Mouse (Mus musculus): ENCODE data around the gene Elmod2. TPM values are rescaled to one million over a fixed set of nuclear protein-coding genes. Genes with fewer than 3 reads are reported as not detected.
"Not testable (repeated sequence)": the region's sequence is repeated elsewhere in the genome, so short reads cannot be mapped to it uniquely, and the experiment has no call there.

Elmod2 gene
- polyA plus RNA-seq, 1 experiment, result 4.1 TPM

DNA sequence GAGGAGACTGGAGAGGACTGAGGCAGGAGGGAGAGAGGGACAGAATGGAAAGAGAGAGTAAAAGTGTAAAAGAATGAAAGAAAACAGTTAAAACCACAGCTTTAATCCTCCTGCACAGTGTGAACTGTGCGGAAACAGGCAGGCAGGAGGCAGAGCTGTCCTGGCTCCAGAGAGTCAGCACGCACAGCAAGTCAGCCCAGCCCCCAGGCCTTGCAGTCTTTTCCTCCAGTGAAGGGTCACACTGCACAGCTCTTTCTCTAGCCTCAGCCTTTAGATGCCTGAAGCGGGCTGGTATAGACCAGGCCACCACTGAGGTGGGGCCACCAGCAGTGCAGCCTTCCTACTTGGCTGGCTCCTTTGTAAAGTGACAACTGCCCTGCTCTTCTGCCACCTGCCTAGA lies 11.7 kb downstream of the Elmod2 start:
- TF ChIP-seq CTCF (conservative IDR thresholded peaks at IDR 0.05; ENCODE audit: insufficient read depth, insufficient read length, low read depth, low read length), result no peak
- no peak for TF ChIP-seq POLR2A (IDR thresholded peaks at IDR 0.05; ENCODE audit: low read depth, low read length)
- DNase-seq, result no peak
- no peaks in the 10 kb centered on the region for H3K4me1 ChIP-seq (ENCODE audit: control insufficient read depth, insufficient read depth, low read length)
- H3K36me3 ChIP-seq (ENCODE audit: control insufficient read depth, insufficient read depth, low read length), result no peaks in the 10 kb centered on the region; the same call in 1 of the 2 replicates
- no peak overlapping the region for H3K27ac ChIP-seq (ENCODE audit: insufficient read depth, low read depth, low read length)
- H3K4me3 ChIP-seq (ENCODE audit: insufficient read depth, low read depth, low read length), result no peak overlapping the region
- H3K27me3 ChIP-seq (replicated peaks; ENCODE audit: control insufficient read depth, insufficient read depth, low read length), result no peaks in the 10 kb centered on the region
- 95% methylated on average over 3 of the region's 3 CpGs for WGBS

DNA sequence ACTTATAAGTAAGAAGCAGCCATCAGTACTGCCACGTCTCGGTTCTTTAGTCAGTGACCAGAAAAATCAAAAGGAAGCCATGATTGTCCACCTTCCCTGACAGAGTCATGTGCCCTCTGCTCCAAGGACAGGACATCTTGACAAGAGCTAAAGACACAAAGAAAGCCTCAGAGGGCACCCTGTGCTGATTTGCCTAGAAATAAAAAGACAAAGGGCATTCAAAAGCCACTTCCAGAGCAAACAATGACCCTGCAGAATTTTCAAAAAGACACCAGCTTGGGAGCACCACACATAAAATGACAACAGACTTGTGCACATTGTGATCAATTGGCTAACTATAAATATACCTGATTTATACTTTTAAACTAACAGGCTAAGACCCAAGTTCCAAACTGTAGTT lies 16.6 kb downstream of the Elmod2 start:
- 94% methylated on average over 2 of the region's 2 CpGs for WGBS
- DNase-seq, result no peak
- Histone ChIP-seq H3K4me3 (ENCODE audit: insufficient read depth, low read depth, low read length) (no peak overlapping the region), H3K36me3 (ENCODE audit: control insufficient read depth, insufficient read depth, low read length) (no peaks in the 10 kb centered on the region; the same call in 1 of the 2 replicates), H3K4me1 (ENCODE audit: control insufficient read depth, insufficient read depth, low read length) (no peaks in the 10 kb centered on the region), H3K27ac (ENCODE audit: insufficient read depth, low read depth, low read length) (no peak overlapping the region), H3K27me3 (replicated peaks; ENCODE audit: control insufficient read depth, insufficient read depth, low read length) (no peaks in the 10 kb centered on the region)
- TF ChIP-seq POLR2A (IDR thresholded peaks at IDR 0.05; ENCODE audit: low read depth, low read length) (no peak), CTCF (conservative IDR thresholded peaks at IDR 0.05; ENCODE audit: insufficient read depth, insufficient read length, low read depth, low read length) (no peak)

DNA sequence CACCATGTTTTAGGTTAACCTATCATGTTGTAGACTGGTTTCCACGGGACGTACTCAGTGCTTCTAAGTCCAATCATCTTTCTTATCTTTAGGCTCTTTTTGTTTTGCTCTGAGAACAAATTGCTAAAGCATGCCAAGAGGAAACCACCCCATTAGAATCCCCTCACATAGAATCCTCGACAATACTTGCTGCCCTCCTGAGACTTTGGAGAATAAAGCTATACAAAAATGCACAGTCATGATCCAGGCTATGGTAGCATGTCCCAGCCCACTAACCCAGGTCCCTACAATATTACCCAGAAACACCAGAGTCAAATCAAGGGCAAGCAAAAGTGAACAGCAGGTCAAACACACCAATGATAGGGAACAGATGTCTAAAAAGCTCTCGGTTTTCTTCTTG lies 17.2 kb downstream of the Elmod2 start:
- H3K4me3 ChIP-seq (ENCODE audit: insufficient read depth, low read depth, low read length); DNase-seq; H3K27me3 ChIP-seq (replicated peaks; ENCODE audit: control insufficient read depth, insufficient read depth, low read length); H3K27ac ChIP-seq (ENCODE audit: insufficient read depth, low read depth, low read length); H3K4me1 ChIP-seq (ENCODE audit: control insufficient read depth, insufficient read depth, low read length); H3K36me3 ChIP-seq (ENCODE audit: control insufficient read depth, insufficient read depth, low read length): not testable (repeated sequence)
- 84% methylated on average over 4 of the region's 4 CpGs for WGBS

DNA sequence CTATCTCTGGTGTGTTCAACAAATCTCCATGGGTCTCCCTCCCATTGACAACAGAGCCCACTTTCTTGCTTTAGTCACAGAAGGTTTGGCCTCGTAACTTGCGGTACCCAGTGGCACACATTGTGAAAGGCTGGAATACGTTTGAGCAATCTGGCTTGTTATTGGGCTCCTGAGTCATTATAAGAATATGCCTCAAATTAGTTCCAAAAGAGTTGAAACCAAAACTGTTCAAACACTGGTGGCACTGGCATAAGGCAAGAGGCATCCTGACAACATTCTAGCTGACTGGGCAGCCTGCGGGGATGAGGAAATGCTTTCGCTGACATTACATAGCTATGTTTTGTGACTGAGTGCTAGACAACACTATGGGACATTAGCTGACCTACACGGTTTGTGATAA lies 22.4 kb downstream of the Elmod2 start:
- Histone ChIP-seq H3K4me3 (ENCODE audit: insufficient read depth, low read depth, low read length) (no peak overlapping the region), H3K27ac (ENCODE audit: insufficient read depth, low read depth, low read length) (no peak overlapping the region), H3K27me3 (replicated peaks; ENCODE audit: control insufficient read depth, insufficient read depth, low read length) (no peaks in the 10 kb centered on the region), H3K4me1 (ENCODE audit: control insufficient read depth, insufficient read depth, low read length) (no peaks in the 10 kb centered on the region), H3K36me3 (ENCODE audit: control insufficient read depth, insufficient read depth, low read length) (no peaks in the 10 kb centered on the region)
- TF ChIP-seq CTCF (conservative IDR thresholded peaks at IDR 0.05; ENCODE audit: insufficient read depth, insufficient read length, low read depth, low read length) (no peak), POLR2A (IDR thresholded peaks at IDR 0.05; ENCODE audit: low read depth, low read length) (no peak)
- no peak for DNase-seq
- 90% methylated on average over 6 of the region's 6 CpGs for WGBS

DNA sequence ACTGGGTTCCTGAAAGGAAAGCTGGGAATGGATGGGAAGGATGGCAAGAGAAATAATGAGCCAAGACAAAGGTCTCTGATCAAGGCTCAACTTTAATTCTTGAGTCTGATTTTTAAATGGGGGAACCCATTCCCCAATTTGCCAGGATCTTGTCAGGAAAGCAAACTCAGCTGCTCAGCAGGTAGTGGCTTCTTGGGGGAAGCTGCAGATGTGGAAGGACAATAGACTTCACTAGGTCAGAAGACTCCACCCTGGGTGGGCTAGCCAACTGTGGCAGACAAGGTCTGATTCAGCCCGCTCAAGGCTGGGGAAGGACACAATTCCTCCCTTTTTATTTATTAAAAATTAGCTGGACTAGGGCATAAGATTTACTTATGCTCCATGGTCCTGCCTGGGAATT lies 27.3 kb downstream of the Elmod2 start:
- H3K4me3 ChIP-seq (ENCODE audit: insufficient read depth, low read depth, low read length), result no peak overlapping the region
- 96% methylated on average over 1 of the region's 1 CpGs for WGBS
- no peak overlapping the region for H3K27ac ChIP-seq (ENCODE audit: insufficient read depth, low read depth, low read length)
- no peaks in the 10 kb centered on the region for H3K4me1 ChIP-seq (ENCODE audit: control insufficient read depth, insufficient read depth, low read length)
- DNase-seq, result no peak
- no peaks in the 10 kb centered on the region for H3K27me3 ChIP-seq (replicated peaks; ENCODE audit: control insufficient read depth, insufficient read depth, low read length)
- no peaks in the 10 kb centered on the region for H3K36me3 ChIP-seq (ENCODE audit: control insufficient read depth, insufficient read depth, low read length)
- TF ChIP-seq POLR2A (IDR thresholded peaks at IDR 0.05; ENCODE audit: low read depth, low read length) (no peak), CTCF (conservative IDR thresholded peaks at IDR 0.05; ENCODE audit: insufficient read depth, insufficient read length, low read depth, low read length) (no peak)

DNA sequence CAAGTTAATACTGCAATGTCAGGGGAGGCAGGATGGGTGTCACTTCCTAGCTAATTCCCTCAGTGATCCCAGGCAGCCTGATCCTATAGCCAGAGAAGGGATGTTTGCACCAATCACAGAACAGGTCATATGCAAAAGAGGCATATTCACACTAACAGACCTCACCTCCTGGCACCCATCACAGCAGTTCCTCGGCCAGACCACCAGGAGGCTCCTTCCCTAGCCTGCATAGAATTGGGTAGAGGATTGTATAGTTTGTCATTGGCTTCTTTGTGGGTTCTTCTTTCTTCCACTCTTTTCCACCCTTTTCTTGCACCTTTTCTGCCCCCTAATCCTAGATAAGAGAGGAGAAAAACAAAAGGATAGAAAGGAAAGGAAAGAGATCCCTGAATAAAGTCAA lies 32.2 kb downstream of the Elmod2 start:
- Histone ChIP-seq H3K27ac (ENCODE audit: insufficient read depth, low read depth, low read length) (no peak overlapping the region), H3K4me1 (ENCODE audit: control insufficient read depth, insufficient read depth, low read length) (no peaks in the 10 kb centered on the region), H3K4me3 (ENCODE audit: insufficient read depth, low read depth, low read length) (no peak overlapping the region), H3K27me3 (replicated peaks; ENCODE audit: control insufficient read depth, insufficient read depth, low read length) (no peaks in the 10 kb centered on the region), H3K36me3 (ENCODE audit: control insufficient read depth, insufficient read depth, low read length) (no peaks in the 10 kb centered on the region)
- 89% methylated on average over 1 of the region's 1 CpGs for WGBS
- TF ChIP-seq POLR2A (IDR thresholded peaks at IDR 0.05; ENCODE audit: low read depth, low read length), result no peak
- peak; percentile 57 for TF ChIP-seq CTCF (conservative IDR thresholded peaks at IDR 0.05; ENCODE audit: insufficient read depth, insufficient read length, low read depth, low read length)
- DNase-seq, result peak; percentile 7

DNA sequence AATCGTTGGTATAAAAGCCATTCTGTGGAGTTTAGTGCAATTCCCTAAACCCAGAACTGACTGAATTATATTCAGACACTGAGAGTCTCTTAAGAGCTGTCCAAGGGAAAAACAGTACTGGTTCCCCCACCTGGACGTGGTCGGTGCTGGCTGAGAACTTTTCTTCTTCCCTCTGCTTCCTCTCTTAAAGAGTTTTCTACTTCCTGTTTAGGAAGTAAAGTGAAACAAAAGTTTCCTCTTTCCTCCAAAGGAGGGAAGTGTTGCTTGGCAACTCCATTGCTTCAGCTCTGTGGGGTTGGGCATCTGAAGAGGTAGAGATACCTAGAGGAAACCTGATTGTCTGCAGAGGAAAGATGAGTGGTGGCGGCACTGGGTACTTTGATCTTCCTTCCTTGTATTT lies 34.9 kb downstream of the Elmod2 start:
- Histone ChIP-seq H3K36me3 (ENCODE audit: control insufficient read depth, insufficient read depth, low read length) (no peaks in the 10 kb centered on the region), H3K27me3 (replicated peaks; ENCODE audit: control insufficient read depth, insufficient read depth, low read length) (no peaks in the 10 kb centered on the region; the same call in 1 of the 2 replicates), H3K27ac (ENCODE audit: insufficient read depth, low read depth, low read length) (no peak overlapping the region), H3K4me3 (ENCODE audit: insufficient read depth, low read depth, low read length) (no peak overlapping the region), H3K4me1 (ENCODE audit: control insufficient read depth, insufficient read depth, low read length) (no peaks in the 10 kb centered on the region)
- WGBS, result 47% methylated on average over 4 of the region's 4 CpGs
- DNase-seq, result no peak
- TF ChIP-seq CTCF (conservative IDR thresholded peaks at IDR 0.05; ENCODE audit: insufficient read depth, insufficient read length, low read depth, low read length) (no peak), POLR2A (IDR thresholded peaks at IDR 0.05; ENCODE audit: low read depth, low read length) (no peak)

DNA sequence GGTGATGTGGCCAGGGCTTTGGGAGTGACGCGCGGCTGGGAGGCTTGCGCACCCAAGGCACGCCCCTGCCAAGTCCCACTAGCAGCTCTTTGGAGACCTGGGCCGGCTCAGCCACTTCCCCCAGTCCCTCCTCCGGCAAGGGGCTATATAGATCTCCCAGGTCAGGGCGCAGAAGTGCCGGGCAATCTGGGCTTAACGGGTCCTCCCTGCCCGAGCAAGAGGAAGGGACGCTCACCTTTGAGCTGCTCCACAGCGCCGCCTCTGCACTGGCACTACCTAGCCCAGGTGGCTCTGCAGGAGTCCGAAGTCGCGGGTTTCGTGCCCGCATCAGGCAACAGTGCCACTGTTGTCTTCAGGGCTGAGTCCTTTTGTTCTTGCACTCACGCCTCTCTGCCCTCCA lies 42.1 kb downstream of the Elmod2 start, which contains the start of gene Ucp1:
Gene Ucp1, plus strand, starts transcription at position 177 of the 400 bp plus-strand sequence.
- H3K4me3 ChIP-seq (ENCODE audit: insufficient read depth, low read depth, low read length), result no peak within 1 kb of the TSS
- TF ChIP-seq POLR2A (IDR thresholded peaks at IDR 0.05; ENCODE audit: low read depth, low read length), result no peak
- no peak for TF ChIP-seq CTCF (conservative IDR thresholded peaks at IDR 0.05; ENCODE audit: insufficient read depth, insufficient read length, low read depth, low read length)
- H3K36me3 ChIP-seq (ENCODE audit: control insufficient read depth, insufficient read depth, low read length), result no peaks in the 10 kb centered on the region
- no peaks in the 10 kb centered on the region; the same call in 1 of the 2 replicates for H3K27me3 ChIP-seq (replicated peaks; ENCODE audit: control insufficient read depth, insufficient read depth, low read length)
- no peak for DNase-seq
- 3% methylated on average over 20 of the region's 20 CpGs for WGBS
- H3K4me1 ChIP-seq (ENCODE audit: control insufficient read depth, insufficient read depth, low read length), result no peaks in the 10 kb centered on the region
- H3K27ac ChIP-seq (ENCODE audit: insufficient read depth, low read depth, low read length), result no peak within 1 kb of the TSS

Measured in kidney, adult 2 months (tissue).